Mouse (Mus musculus): Measurements from ENCODE around the gene Gm49368.
"Not testable (repeated sequence)": the region's sequence is repeated elsewhere in the genome, so short reads cannot be mapped to it uniquely, and the experiment has no call there.

Gm49368 gene

GRCm38 (mm10) chr7:128128741-128129720, 66.5 kb downstream of the Gm49368 start, which contains the start of gene Itgax:
TSS of gene Itgax (plus strand) at chr7:128129547.
- DNase-seq (ENCODE audit: low read depth in 2 of 2, low spot score in 2 of 2), result no peak

GRCm38 (mm10) chr7:128132148-128132547, 69.7 kb downstream of the Gm49368 start:
- DNase-seq (ENCODE audit: low read depth in 2 of 2, low spot score in 2 of 2), result no peak

GRCm38 (mm10) chr7:128133596-128133995, 71.1 kb downstream of the Gm49368 start:
- no peak for DNase-seq (ENCODE audit: low read depth in 2 of 2, low spot score in 2 of 2)

- DNase-seq (ENCODE audit: low read depth in 2 of 2, low spot score in 2 of 2), result no peak
Observed at GRCm38 (mm10) chr7:128136927-128137326, 74.4 kb downstream of the Gm49368 start.

- no peak for DNase-seq (ENCODE audit: low read depth in 2 of 2, low spot score in 2 of 2)
Observed at GRCm38 (mm10) chr7:128139611-128140010, 77.1 kb downstream of the Gm49368 start.

- DNase-seq (ENCODE audit: low read depth in 2 of 2, low spot score in 2 of 2), result no peak
Observed at GRCm38 (mm10) chr7:128150970-128151369, 88.5 kb downstream of the Gm49368 start.

GRCm38 (mm10) chr7:128154076-128154475, 91.6 kb downstream of the Gm49368 start, which contains the start of gene Itgad:
TSS of gene Itgad (plus strand) at chr7:128154376.
- no peak for DNase-seq (ENCODE audit: low read depth in 2 of 2, low spot score in 2 of 2)

GRCm38 (mm10) chr7:128154924-128155323, 92.4 kb downstream of the Gm49368 start:
- DNase-seq (ENCODE audit: low read depth in 2 of 2, low spot score in 2 of 2), result no peak

- DNase-seq (ENCODE audit: low read depth in 2 of 2, low spot score in 2 of 2), result not testable (repeated sequence)
Observed at GRCm38 (mm10) chr7:128158688-128159354, 96.3 kb downstream of the Gm49368 start.

- DNase-seq (ENCODE audit: low read depth in 2 of 2, low spot score in 2 of 2), result no peak
Observed at GRCm38 (mm10) chr7:128164001-128164400, 101.5 kb downstream of the Gm49368 start.

GRCm38 (mm10) chr7:128166391-128166790, 103.9 kb downstream of the Gm49368 start:
- DNase-seq (ENCODE audit: low read depth in 2 of 2, low spot score in 2 of 2), result no peak

GRCm38 (mm10) chr7:128169996-128170395, 107.5 kb downstream of the Gm49368 start:
- DNase-seq (ENCODE audit: low read depth in 2 of 2, low spot score in 2 of 2), result no peak
